Mouse (Mus musculus): ENCODE data around the gene Ubap1l.

DNA sequence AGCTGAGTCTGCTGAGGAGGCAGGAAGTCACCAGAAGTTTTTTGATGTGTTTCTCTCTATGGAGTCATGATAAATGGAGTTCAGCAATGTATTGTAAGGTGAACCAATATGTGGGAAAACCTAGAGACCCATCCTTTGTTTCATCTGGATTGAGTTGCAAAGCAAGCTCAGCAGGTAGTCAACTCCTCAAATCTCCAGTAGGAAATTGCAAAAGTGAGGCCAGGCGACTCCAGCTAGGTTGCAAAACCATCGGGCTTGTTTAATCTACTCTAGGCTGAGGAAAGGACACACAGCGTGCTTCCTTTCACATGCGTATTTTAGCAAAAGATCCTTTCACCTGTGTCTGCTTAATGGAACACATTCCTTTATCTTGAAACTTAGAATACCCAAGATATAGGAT, 21.7 kb upstream of the Ubap1l start:
- TF ChIP-seq HCFC1 (IDR thresholded peaks at IDR 0.05; ENCODE audit: borderline replicate concordance, insufficient read depth, low read length) (no peak), CHD2 (IDR thresholded peaks at IDR 0.05; ENCODE audit: low read depth, low read length) (no peak), MAFK (IDR thresholded peaks at IDR 0.05; ENCODE audit: insufficient read depth, low read depth, low read length) (0 out of 2 replicates have a peak, but pooled peaks have one; percentile 33)
